Mouse (Mus musculus) heart, adult 9 months (tissue): ENCODE results near the gene Slfn8.
"Not testable (repeated sequence)": the region's sequence is repeated elsewhere in the genome, so short reads cannot be mapped to it uniquely, and the experiment has no call there.

Experiments used
- DNase-seq, 2 experiments: peaks; one replicate each; pipeline ENCODE4 v3.0.0; 2022; ENCODE audit warnings: low spot score in 2 of 2

Slfn8 gene

GRCm38 (mm10) chr11:83020621-83021020 is at the start of gene Slfn8:
Gene Slfn8, minus strand, starts transcription at chr11:83020810.
- DNase-seq = peak; percentile 45 to 67

- DNase-seq = peak in 1 of 2 experiments; percentile 0
Measured at GRCm38 (mm10) chr11:83067982-83068694, 47.5 kb upstream of the Slfn8 start.

- DNase-seq = peak; percentile 50 to 69
Measured at GRCm38 (mm10) chr11:83066640-83067531, 46.3 kb upstream of the Slfn8 start.

GRCm38 (mm10) chr11:83065441-83066344 is 45.1 kb upstream of the Slfn8 start:
- DNase-seq = no peak

- peak; percentile 32 to 56 for DNase-seq
Measured at GRCm38 (mm10) chr11:83064946-83065345, 44.3 kb upstream of the Slfn8 start, which contains the start of gene Slfn2. Gene Slfn2, plus strand, starts transcription at chr11:83065112.

GRCm38 (mm10) chr11:83063941-83064349 is 43.3 kb upstream of the Slfn8 start:
- DNase-seq = peak in 1 of 2 experiments; percentile 36

GRCm38 (mm10) chr11:83063126-83063525 is 42.5 kb upstream of the Slfn8 start:
- no peak for DNase-seq

- DNase-seq = no peak
Measured at GRCm38 (mm10) chr11:83061806-83062205, 41.2 kb upstream of the Slfn8 start.

- no peak for DNase-seq
Measured at GRCm38 (mm10) chr11:83060412-83061020, 39.9 kb upstream of the Slfn8 start.

GRCm38 (mm10) chr11:83057863-83058262 is 37.3 kb upstream of the Slfn8 start:
- DNase-seq = peak in 1 of 2 experiments; percentile 57

- no peak for DNase-seq
Measured at GRCm38 (mm10) chr11:83045642-83046041, 25.0 kb upstream of the Slfn8 start.

GRCm38 (mm10) chr11:83043891-83044290 is 23.3 kb upstream of the Slfn8 start:
- DNase-seq = no peak

- no peak for DNase-seq
Measured at GRCm38 (mm10) chr11:83041000-83041399, 20.4 kb upstream of the Slfn8 start.

GRCm38 (mm10) chr11:83040325-83040724 is 19.7 kb upstream of the Slfn8 start:
- DNase-seq = no peak

GRCm38 (mm10) chr11:83039796-83040195 is 19.2 kb upstream of the Slfn8 start:
- no peak for DNase-seq

- DNase-seq = no peak
Measured at GRCm38 (mm10) chr11:83039156-83039555, 18.5 kb upstream of the Slfn8 start.

GRCm38 (mm10) chr11:83038686-83039085 is 18.1 kb upstream of the Slfn8 start:
- not testable (repeated sequence) for DNase-seq

GRCm38 (mm10) chr11:83019561-83020519 is 770 bp downstream of the Slfn8 start:
- peak in 1 of 2 experiments; percentile 1 for DNase-seq

GRCm38 (mm10) chr11:83016093-83016492 is 4.5 kb downstream of the Slfn8 start:
- DNase-seq = no peak

GRCm38 (mm10) chr11:83013356-83013755 is 7.3 kb downstream of the Slfn8 start:
- no peak for DNase-seq
